Mouse (Mus musculus): ENCODE data around the gene Qrfp.

Qrfp gene

DNA sequence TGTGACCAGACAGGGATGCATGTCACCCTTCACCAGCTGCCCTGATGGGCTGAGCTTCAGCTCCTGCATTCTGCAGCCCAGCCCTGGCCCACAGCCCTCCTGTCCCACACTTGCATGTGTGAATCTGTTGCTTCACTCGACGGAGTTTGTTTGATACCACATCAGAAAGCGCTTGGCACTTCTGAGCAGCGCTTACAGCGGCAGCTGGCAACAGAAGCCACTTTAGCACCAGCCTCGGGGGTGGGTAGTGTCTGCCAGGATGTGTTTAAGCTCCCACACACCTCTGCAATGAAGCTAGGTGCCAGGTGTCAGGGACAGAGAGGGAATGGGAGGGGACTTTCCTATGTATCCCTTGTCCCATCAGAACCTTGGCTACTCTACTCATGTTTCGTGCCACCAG is 4.3 kb upstream of the Qrfp start:
- no peak for DNase-seq

DNA sequence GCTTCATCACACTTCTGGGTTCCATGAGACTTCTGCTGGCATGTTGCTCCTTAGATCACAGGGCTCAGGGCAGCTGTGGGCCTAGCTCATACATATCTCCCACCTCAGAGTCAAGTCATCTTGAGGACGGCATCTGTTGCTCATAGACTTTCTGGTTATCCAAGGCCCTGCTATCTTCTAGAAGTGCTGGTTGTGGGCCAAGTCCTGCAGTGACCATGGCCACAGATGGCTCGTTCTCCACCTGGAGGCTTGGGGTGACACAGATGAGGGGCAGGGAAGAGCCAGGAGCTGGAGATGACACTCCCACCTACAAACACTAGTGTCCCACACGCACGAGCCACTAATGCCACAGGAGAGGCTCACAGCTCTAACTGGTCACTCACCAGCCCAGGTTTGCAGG is 3.3 kb upstream of the Qrfp start:
- DNase-seq, result no peak

GRCm38 (mm10) chr2:31811086-31811958 is 942 bp upstream of the Qrfp start:
- peak; percentile 43 to 59 for DNase-seq

- no peak for DNase-seq
Observed at GRCm38 (mm10) chr2:31809358-31809740, 1.0 kb downstream of the Qrfp start.

GRCm38 (mm10) chr2:31808410-31809357 is 1.7 kb downstream of the Qrfp start:
- DNase-seq, result no peak

DNA sequence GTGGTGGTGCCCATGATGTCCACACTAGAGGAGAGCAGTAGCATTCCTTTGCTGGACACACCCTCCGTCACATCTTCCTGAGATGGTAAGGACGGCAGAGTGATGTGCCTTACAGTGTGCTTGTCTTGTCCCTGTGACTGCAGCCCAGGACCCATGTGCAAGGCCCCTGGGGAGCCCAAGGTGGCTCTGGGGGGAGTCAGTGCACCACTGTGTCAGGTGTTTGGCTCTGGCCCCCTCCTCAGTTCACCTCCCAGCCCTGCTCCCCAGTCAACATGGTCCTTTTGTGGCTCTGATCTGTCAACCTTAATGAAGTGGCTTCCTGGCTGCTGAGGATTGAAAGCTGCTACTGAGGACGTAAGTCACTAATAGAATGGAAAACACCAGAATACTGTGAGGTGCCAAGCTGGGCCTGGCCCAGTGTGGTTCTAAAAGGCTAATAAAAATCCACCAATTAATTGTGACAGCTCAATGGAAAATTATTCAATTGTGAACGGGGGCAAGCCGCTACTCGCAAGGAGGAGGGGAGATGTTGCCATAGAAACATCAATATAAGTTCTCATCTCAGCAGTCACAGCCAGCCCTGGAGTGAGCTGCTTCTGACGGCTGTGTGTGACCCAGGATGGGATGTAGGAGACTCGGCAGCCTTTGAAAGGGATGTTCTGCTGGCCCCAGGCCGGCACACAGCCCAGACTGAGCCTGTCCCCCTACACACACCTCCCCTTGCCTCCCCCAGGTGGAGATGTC is 3.6 kb downstream of the Qrfp start:
- no peak for DNase-seq

- no peak for DNase-seq
Observed at GRCm38 (mm10) chr2:31803480-31803879, 6.9 kb downstream of the Qrfp start.

DNA sequence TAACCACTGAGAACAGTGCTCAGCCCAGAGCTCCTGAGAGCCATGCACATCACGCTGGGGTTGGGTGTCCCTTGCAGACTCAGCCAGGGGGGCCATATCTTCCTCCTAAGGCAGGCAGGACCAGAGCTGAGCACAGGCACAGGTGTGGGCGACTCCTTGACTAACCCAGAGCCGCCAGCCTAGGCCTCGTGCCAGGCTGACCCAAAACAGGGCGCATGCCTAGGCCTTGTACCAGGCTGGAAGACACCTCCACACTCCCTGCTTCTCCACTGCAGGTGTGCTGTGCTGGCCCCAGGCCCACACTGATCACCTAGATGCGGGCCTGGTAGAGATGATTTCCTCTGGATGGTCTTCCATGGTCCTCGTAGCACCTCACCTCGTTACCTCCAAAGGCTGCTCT is 7.6 kb downstream of the Qrfp start:
- DNase-seq, result no peak

DNA sequence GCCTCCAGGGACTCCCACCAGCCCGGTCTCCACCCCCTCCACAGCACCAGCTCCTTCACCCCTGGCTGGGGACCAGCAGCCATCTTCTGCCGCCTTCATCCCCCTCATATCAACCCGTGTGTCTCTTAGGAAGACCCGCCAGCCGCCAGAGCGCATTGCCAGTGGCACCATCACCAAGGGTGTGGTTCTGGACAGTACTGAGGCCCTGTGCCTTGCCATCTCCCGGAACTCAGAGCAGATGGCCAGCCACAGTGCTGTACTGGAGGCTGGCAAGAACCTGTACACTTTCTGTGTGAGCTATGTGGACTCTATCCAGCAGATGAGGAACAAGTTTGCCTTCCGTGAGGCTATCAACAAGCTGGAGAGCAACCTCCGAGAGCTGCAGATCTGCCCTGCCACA is 9.0 kb downstream of the Qrfp start:
- no peak for DNase-seq

DNA sequence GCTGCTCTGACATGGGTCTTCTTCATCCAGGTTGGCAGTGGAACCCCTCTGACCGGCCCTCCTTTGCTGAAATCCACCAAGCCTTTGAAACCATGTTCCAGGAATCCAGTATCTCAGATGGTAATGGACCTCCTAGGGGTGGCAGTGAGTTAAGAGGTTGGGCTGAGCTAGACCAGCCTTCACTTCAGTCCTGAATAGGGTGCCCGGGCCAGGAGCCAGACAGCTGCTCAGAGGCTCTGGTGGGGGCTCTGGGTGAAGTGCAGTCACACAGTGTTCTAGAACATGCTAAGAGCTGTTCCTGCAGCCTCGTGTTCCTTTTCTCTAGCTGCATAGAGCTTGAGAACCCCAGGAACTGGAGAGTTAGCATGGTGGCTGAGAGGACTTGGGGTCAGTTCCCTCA is 13.4 kb downstream of the Qrfp start:
- no peak for DNase-seq

GRCm38 (mm10) chr2:31792611-31793010 is 17.8 kb downstream of the Qrfp start:
- no peak for DNase-seq

- no peak for DNase-seq
Observed at GRCm38 (mm10) chr2:31791260-31791659, 19.1 kb downstream of the Qrfp start.

DNA sequence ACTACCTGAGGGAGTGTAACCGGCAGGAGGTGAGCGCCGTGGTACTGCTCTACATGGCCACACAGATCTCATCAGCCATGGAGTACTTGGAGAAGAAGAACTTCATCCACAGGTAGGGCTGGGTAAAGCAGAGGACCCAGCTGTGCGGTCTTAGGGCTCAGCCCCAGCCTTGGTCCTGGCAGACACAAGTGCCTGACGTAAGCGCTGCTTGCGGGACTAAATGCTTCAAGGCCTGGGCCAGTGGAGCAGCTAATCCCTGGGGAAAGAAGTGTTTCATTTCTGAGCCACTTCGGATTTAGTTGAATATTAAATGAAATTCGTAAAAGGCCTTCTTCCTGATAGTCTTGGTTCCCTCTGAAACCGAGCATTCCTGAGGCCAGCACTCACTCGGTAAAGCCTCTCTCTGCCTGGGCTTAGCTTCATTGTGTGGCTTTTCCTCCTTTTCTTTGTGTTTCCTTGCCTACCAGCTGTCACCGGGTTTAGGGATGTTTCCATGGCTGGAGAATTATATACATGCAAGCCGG is 19.6 kb downstream of the Qrfp start:
- no peak for DNase-seq

DNA sequence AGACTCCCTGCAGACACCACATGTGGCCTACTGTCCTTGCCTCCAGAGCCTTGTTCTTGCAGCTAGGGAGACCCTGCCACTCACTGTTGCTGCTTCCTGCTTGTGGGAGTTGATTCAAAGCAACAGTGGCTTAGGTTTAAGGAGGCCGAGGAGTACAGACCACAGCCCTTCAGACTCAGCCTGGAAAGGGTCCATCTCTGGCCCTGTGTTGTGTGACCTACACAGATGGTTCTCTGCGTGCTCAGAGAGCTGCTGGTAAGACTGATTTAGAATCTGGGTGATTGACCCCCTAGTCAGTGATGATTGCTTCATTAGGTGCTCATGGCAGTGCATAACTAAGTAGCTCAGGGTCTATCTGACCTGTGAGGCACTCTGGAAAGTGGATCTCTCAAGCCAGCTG is 21.2 kb downstream of the Qrfp start:
- no peak for DNase-seq

GRCm38 (mm10) chr2:31788227-31788626 is 22.2 kb downstream of the Qrfp start:
- DNase-seq, result no peak

- peak; percentile 86 to 87 for DNase-seq
Observed at GRCm38 (mm10) chr2:31787029-31787428, 23.4 kb downstream of the Qrfp start.

GRCm38 (mm10) chr2:31785074-31785473 is 25.3 kb downstream of the Qrfp start:
- DNase-seq, result peak; percentile 79 to 83

DNA sequence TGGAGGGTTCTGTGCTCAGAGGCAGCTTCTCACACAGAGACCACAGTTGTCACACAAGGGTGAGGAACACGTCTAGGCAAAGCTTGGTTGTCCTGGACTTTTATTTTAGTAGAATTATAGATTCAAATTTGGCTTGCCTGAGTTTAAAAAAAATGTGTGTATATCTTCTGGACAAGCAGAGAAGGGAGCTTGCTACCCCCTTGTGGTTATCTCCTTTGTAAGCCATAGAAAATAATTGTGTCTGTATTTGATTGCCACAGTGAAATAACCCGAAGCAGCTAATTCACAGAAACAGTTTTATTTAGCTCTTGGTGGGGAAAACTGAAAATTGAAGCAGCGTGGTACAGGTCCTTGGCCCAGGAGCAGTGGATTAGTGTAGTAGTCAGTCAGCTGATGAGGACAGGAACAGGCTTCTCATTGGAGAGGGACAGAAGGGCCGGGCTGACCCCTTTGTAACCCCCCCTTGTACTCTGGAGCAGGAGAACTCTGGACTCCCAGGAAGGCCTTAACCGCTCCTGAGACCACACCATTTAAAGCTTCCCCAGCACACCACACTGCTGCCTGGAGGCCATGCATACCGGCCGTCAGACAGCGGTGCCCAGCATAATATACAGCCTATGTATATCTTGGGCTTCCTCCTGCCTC is 27.3 kb downstream of the Qrfp start:
- no peak for DNase-seq

- no peak for DNase-seq
Observed at GRCm38 (mm10) chr2:31779258-31779657, 31.1 kb downstream of the Qrfp start.

- no peak for DNase-seq
Observed at GRCm38 (mm10) chr2:31776479-31776878, 33.9 kb downstream of the Qrfp start.

GRCm38 (mm10) chr2:31770781-31771441 is 39.5 kb downstream of the Qrfp start:
- peak; percentile 42 to 54 for DNase-seq

DNA sequence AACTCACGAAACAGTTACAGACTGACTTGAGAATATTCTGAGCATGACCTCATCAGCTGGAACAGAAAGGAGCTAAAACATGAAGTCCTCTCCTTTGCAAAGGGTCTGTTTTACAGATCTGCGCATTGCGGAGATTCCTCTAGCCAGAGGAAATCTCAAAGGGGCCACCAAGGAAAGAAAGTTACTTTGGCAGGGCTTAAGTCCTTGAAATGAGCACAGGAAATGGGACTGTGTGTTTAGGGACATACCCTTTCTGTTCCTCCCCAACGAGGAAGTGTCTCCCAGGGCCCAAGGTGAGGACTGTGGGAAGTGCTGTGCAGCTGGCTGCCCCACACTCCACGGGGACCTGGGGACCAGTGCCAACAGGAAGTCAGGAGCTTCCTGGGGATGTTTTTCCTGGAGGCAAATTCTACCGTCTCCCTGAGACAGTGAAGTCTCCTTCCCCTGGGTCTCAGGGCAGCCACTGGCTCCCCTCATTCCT is 40.7 kb downstream of the Qrfp start:
- DNase-seq, result no peak

Measured in B cell, adult 2 months (primary cell).